Mouse (Mus musculus): Measurements from ENCODE around the gene Cd70.

The Cd70 gene

GRCm38 (mm10) chr17:57148994-57149803 lies at the start of gene Cd70:
Gene Cd70 (minus strand): TSS chr17:57149777.
- DNase-seq = no peak

DNA sequence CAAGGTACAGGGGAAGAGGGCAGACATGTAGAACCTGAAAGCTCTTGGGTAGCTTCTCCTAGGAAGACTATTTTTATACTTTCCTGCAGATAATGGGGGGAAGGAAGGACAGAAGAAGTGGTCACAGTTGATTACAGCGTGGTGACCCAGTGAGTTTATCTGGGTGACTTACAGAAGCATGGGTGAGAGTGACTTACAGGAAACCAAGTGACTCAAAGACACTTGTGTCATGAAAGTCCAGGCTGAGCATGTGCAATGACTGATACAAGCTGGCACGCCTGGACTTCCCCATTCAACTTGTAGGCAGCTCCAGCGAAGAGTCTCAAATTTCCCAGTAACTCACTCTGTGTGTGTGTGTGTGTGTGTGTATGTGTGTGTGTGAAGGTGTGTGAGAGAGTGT lies 48.7 kb upstream of the Cd70 start:
- no peak for DNase-seq

- no peak for DNase-seq
Measured at GRCm38 (mm10) chr17:57195326-57196010, 45.9 kb upstream of the Cd70 start.

GRCm38 (mm10) chr17:57194771-57195170 lies 45.2 kb upstream of the Cd70 start:
- DNase-seq = no peak

DNA sequence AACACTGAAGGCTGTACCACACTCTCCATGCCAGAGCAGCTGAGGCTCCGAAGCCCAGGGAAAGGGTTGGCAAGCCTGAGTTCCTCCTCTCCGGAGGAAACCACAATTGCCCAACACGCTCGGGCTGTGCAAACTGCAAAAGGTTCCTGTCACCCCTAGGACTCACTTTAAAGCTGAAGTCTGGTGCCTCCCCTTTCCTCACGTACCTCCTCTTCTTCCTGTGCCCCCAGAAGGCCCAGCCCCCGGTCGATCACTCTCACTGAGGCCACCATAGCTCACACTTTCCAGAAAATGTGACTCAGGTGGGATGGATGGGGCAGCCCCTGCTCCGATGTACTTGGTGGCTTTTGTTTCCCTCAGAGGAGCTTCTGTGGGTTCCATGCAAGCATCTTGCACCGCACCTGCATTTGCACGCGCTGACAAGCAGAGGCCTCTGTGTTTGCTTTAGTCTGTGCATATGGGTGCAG lies 44.5 kb upstream of the Cd70 start, which contains the start of gene Tnfsf14:
Tnfsf14 (minus strand) TSS at position 137 of the 467 bp plus-strand sequence.
- DNase-seq = no peak

DNA sequence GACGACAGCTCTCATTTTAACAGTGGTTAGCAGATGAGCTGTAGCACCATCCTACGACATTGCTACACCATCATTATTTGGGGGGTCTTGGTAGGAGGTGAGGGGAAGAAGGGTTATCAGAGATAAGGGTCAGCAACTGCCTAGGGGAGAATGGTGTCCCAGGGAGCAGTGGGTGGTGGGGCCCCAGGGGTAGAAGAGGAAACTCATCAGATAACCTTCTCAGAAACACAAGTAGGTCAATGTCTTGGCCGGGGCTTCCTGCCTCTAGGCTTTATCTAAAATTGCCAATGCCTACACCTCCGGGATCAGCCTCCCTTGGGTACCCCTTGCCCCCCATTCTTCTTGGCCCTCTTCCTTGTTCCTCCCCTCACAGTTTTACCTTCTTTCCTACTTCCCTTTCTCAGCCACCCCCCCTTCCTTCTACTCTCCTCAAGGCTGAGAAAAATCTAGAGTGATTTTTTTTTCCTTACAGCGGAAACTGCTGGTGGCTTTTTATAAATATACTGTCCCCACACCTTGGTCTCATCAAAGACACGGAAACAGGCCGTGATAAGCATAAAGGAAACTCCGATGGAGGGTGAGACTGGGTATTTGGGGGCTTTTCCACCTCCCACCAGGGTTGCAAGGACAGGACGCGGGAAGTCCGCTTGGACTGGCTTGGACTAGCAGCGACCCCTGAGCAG lies 39.1 kb upstream of the Cd70 start:
- DNase-seq = no peak

DNA sequence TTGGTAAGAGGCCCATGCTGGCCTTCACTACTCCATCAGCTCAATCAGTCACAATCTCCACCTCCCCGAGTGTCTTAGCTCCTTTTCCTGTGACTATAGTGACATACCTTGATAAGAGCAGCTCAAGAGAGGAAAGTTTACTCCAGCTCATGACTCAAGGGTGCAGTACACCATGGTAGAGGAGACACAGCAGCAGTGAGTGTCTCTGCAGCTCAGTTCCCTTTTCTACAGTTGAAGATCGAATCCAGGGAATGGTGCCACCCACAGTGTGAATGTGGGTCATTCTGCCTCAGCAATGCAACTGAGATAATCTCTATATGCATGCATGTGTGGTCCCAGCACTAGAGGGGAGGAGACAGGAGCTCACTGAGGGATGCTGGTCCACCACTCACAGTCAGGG lies 36.1 kb upstream of the Cd70 start:
- no peak for DNase-seq

- DNase-seq = no peak
Measured at GRCm38 (mm10) chr17:57182871-57183270, 33.3 kb upstream of the Cd70 start.

- DNase-seq = no peak
Measured at GRCm38 (mm10) chr17:57180363-57180762, 30.8 kb upstream of the Cd70 start.

DNA sequence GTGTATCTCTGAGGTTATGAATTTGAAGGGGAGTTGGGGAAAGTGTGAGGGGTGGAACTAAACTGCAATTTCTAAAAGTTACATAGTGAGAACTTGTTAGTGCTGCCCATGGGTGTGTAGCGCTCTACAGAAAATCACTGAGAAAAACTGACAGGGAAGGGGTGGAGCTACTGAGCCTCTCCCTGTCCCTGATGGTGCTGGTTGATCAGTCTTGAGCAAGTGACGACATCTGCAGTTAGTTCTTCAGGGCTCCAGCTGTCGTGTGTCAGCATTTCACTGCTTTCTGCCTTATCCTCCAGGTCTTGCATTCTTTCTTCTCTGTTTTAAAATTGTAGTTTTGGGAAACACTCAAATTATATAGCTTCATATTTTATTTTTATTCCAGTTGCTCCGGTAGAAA lies 23.8 kb upstream of the Cd70 start:
- DNase-seq = no peak

DNA sequence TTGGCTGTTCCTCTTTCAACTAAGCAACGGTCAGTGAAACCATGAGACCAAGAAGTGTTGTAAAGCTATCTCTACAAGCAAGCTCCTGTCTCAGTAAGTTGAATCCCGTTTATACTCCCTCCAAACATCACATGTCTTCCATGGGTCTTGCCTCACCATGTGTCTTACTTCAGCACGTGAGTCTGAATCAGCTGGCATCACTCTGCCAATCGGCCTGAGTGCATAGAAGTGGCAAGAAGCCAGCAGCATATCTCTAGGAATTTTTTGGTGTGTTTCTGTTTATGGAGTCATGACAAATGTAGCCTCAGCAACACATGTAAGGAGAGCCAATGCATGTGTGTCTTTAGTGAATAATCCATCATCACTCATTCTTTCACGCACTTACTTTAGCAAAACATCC lies 22.8 kb upstream of the Cd70 start:
- DNase-seq = no peak

DNA sequence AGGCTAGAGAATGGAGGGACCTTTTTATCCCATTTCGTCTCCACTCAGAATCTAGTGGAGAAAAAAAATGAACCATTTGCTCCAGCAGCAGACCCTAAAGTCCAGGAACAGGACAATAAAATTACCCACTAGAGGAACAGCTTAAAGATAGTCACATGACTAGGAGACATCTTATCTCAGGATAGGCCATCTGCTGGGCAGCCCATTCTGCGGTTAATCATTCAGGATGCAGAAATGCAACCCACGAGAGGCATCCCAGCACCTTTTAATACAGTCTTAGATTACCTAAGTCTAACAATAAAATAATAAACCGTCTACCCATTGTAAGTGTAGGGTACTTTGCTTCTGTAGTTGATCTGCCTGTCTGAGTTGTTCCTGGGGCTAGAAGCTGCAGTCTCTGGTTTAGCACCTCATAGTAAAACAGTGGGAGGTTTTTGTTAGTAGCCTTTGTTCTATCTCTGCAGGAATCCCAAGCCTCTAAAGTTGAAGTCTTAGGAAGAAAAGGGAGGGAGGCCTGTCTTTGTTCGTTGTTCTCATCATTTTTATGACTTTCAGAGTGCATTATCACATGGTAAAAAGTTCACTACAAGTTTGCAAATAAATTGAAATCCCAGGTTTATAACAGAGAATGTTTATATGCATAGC lies 21.2 kb upstream of the Cd70 start:
- no peak for DNase-seq

DNA sequence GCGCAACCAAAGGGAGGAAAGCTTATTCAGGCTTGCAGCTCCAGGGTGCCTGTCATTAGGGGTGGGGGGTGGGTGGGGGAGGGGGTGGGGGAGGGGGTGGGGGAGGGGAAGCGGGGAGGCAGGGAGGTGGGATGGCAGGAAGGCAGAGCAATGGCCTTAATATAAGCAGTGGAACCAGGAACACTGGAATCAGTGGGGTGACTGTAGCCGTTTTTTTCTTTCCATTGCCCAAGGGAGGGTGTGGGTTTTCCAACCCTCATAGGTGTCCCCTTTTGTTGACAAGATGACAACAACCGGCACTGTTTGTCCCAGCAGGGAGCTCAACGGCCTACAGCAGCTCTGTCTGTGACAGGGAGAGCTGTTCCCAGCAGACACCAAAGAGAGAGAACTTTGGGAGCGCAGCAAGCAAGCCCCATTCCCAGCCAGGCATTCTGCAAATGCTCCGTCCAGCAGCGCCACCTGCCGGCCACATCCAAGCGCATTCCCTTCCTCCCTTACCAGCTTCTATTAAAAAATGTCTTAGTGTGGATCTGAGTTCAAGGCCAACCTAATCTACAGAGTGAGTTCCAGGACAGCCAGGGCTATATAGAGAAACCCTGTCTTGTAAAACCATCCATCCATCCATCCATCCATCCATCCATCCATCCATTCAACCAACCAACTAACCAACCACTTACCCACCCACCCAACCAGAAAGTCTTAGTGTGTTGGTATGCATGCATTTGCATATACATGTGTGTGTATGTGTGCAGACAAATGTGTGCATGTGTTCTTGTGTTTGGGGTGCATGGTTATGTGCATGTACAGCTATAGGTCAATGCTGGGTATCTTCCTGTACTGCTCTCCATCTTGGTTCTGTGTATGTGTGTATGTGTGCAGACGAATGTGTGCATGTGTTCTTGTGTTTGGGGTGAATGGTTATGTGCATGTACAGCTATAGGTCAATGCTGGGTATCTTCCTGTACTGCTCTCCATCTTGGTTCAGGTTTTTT lies 17.5 kb upstream of the Cd70 start:
- DNase-seq = peak; percentile 87

GRCm38 (mm10) chr17:57153787-57154186 lies 4.2 kb upstream of the Cd70 start:
- no peak for DNase-seq

- DNase-seq = no peak
Measured at GRCm38 (mm10) chr17:57153006-57153405, 3.4 kb upstream of the Cd70 start.

GRCm38 (mm10) chr17:57148343-57148742 lies 1.2 kb downstream of the Cd70 start:
- no peak for DNase-seq

- no peak for DNase-seq
Measured at GRCm38 (mm10) chr17:57145115-57145514, 4.5 kb downstream of the Cd70 start.

DNA sequence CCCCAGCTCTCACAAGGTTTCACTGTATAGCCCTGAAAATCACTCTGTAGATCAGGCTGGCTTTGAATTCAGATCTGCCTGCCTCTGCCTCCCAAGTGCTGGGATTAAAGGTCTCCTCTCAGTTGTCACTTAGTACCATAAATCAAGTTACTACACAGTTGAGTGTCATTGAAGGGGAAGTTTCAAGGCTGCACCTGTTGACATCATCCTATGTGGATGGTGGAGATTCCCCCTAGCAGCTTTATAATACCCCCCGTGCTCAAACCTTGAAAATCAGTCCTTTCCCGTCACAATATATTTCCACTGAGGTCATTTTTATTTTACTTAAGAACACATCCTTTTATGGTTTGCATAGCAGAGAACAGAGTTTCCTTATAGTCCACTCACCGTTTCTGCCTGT lies 5.9 kb downstream of the Cd70 start:
- no peak for DNase-seq

GRCm38 (mm10) chr17:57139708-57140107 lies 9.9 kb downstream of the Cd70 start:
- no peak for DNase-seq

DNA sequence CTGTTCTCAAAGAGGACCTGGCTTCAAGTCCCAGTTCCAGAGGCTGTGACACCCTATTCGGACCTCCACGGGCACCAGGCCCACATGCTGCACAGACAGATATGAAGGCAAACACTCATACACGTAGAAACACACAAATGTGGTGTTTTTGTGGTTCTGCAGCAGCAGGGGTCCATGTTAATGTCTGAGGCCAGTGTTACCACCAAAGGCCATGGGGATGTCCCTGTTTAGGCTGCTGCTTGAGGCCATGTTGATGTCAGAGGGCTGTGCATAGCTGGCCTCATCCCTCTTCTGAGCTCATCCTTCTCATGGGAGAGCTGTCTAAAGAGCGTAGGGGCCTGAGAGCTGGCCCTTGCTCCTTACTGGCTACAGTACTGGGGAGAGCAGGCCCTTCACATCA lies 10.9 kb downstream of the Cd70 start:
- DNase-seq = no peak

DNA sequence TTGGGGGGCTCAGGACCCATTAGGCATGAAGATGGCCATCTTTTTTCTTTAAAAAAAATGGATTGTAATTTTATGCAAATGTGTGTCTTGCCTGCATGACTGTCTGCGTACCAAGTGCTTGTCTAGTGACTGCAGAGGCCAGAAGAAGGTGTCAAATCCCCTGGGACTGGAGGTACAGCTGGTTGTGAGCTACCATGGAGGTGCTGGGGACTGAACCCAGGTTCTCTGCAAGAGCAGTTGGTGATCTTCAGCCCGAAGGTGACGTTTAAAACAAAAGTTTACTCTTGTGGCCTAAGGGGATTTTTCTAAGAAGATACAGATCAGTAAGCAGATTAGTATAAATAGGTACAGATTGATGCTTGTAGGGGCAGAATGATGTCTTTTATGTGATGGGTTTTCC lies 13.9 kb downstream of the Cd70 start:
- DNase-seq = no peak

DNA sequence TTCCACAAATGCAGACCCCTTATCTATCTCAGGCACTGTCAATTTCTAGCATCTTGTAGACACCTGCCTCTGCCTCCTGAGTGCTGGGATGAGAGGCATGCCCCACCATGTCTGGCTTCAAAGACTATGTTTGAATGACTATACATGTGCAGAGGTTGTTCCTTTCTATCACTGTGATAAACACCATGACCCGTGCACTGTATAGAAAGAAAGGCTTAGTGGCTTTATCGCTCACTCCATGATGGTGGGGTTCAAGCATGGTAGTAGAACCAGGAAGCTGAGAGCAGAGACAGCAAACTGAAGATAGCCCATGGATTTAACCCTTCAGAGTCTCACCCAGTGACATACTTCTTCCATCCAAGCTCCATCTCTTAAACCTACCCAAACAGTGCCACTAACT lies 14.9 kb downstream of the Cd70 start:
- DNase-seq = no peak
